Mouse (Mus musculus) ES-CJ7 (cell line): Measurements from ENCODE around the gene Nkx2-5.

Source experiments
- DNase-seq: peaks from one replicate; pipeline ENCODE4 v3.0.0; 2011; ENCODE audit warnings: low read depth, low spot score

The Nkx2-5 gene

GRCm38 (mm10) chr17:26789460-26790268 lies 55.1 kb downstream of the Nkx2-5 start:
- no peak for DNase-seq

GRCm38 (mm10) chr17:26788986-26789385 lies 55.8 kb downstream of the Nkx2-5 start:
- no peak for DNase-seq
